Mouse (Mus musculus) intestine, postnatal 0 days (tissue): ENCODE measurements around the gene Mapk7. TPM values are rescaled to one million over a fixed set of nuclear protein-coding genes. Genes with fewer than 3 reads are reported as not detected.
A peak's percentile ranks its signal among the peaks of the same experiment; 100 is the strongest.

Experiments
- ATAC-seq: fragments of 200-750 bp; cut with Nextera tagmentation; 2 replicates; pipeline ENCODE4 v1.8.0; 2017; ENCODE audit warnings: mild to moderate bottlenecking, moderate TSS enrichment, moderate library complexity
- H3K27ac ChIP-seq: fragments of 300-500 bp; sonication (generic); 2 replicates; pipeline ENCODE4 v1.5.1; 2014; ENCODE audit warnings: mild to moderate bottlenecking, low read depth, low read length, moderate library complexity
- H3K27me3 ChIP-seq: fragments of 300-500 bp; sonication (generic); replicated peaks from 2 replicates; pipeline ENCODE4 v1.6.1; 2014; ENCODE audit warnings: low read length, mixed read lengths; ENCODE audit not compliant: control insufficient read depth, insufficient read depth
- H3K36me3 ChIP-seq: fragments of 300-500 bp; sonication (generic); 2 replicates; pipeline ENCODE4 v1.6.1; 2014; ENCODE audit warnings: mild to moderate bottlenecking, moderate library complexity; ENCODE audit not compliant: control insufficient read depth, insufficient read depth
- H3K4me1 ChIP-seq: fragments of 300-500 bp; sonication (generic); replicated peaks from 2 replicates; pipeline ENCODE4 v1.6.1; 2014; ENCODE audit warnings: antibody characterized with exemption, low read length, mixed read lengths; ENCODE audit not compliant: control insufficient read depth, insufficient read depth
- H3K4me2 ChIP-seq: fragments of 300-500 bp; sonication (generic); replicated peaks from 2 replicates; pipeline ENCODE4 v1.6.1; 2014; ENCODE audit warnings: low read depth, mild to moderate bottlenecking, moderate library complexity
- H3K4me3 ChIP-seq: fragments of 300-500 bp; sonication (generic); 2 replicates; pipeline ENCODE4 v1.5.1; 2014; ENCODE audit warnings: low read depth, low read length
- H3K9ac ChIP-seq: fragments of 300-500 bp; sonication (generic); 2 replicates; pipeline ENCODE4 v1.6.1; 2014; ENCODE audit warnings: mild to moderate bottlenecking, low read depth, low read length
- H3K9me3 ChIP-seq: fragments of 300-500 bp; sonication (generic); 2 replicates; pipeline ENCODE4 v1.6.1; 2016; ENCODE audit warnings: mixed run types; ENCODE audit not compliant: control insufficient read depth
- CTCF ChIP-seq: sonication (generic); IDR thresholded peaks from 2 replicates; pipeline ENCODE4 v1.5.1; 2016; ENCODE audit warnings: low read depth, mild to moderate bottlenecking, control low read depth, antibody characterized with exemption, moderate library complexity
- WGBS: fragments of 180-500 bp; shearing (Covaris S2); extraction: QIAGEN DNeasy Blood & Tissue Kit; methylation state at CpG from one replicate; pipeline ENCODE4 v1.1.7; 2014; 5-methylcytosine and 5-hydroxymethylcytosine counted together
- polyA plus RNA-seq: library from polyadenylated mRNA; unstranded; fragments of >200 nt; fragmentation: Nextera tagmentation; extraction: Ambion mirVana; gene quantifications from 2 replicates; pipeline ENCODE4 v1.2.1, GENCODE M21; 2015

Gene Mapk7
- polyA plus RNA-seq, 1 experiment from 2014 or later: 14.5 TPM

GRCm38 (mm10) chr11:61495528-61495927, 1.3 kb upstream of the Mapk7 start:
- no peak for TF ChIP-seq CTCF
- Histone ChIP-seq H3K4me3 (no peak overlapping the region), H3K36me3 (peaks cover 12% of the 10 kb centered on the region), H3K9ac (no peak overlapping the region), H3K27ac (no peak overlapping the region), H3K27me3 (no peaks in the 10 kb centered on the region), H3K9me3 (no peaks in the 10 kb centered on the region), H3K4me1 (0 out of 2 replicates have a peak, but pooled peaks cover 13% of the 10 kb centered on the region), H3K4me2 (no peak overlapping the region)
- 83% methylated on average over 2 of the region's 2 CpGs for WGBS
- no peak for ATAC-seq

DNA sequence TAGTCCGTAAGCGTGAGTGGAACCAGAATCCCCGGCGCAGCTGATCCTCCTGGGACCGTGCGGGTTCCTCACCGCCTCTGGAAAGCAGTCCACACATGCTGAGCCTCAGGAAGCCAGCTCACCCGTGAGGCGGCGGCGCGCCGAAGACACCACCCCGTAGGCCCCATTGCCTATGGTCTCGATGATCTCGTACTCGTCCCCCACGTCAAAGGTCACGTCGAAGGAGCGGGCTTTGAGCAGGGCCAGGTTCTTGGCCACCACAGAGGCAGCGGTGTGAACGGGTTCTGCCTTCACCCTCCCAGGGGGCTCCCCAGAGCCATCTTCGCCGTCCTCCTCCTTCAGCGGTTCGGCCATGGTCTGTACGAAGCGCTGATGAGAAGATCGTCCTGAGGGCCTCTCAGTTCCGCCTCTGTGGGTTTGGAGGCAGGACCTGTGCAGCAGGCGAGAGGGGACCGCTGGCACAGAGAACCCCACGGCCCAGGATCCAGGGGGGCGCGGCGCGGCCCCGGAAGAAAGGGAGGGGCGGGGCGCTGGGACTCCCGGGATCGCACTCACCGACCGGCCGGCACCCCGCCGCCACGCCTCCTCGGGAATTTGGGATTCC, 579 bp downstream of the Mapk7 start:
- H3K36me3 ChIP-seq: peaks cover 31% of the 10 kb centered on the region
- H3K4me3 ChIP-seq: peak overlapping the region; percentile 90
- peak; percentile 23; the same call in 1 of the 2 replicates for TF ChIP-seq CTCF
- WGBS: under 1% methylated on average over 48 of the region's 50 CpGs
- no peaks in the 10 kb centered on the region for H3K27me3 ChIP-seq
- 0 out of 2 replicates have a peak, but pooled peaks cover 13% of the 10 kb centered on the region for H3K4me1 ChIP-seq
- H3K4me2 ChIP-seq: peak overlapping the region; percentile 82
- ATAC-seq: peak; percentile 49
- no peaks in the 10 kb centered on the region for H3K9me3 ChIP-seq
- H3K9ac ChIP-seq: peak overlapping the region; percentile 69
- H3K27ac ChIP-seq: peak overlapping the region; percentile 82

DNA sequence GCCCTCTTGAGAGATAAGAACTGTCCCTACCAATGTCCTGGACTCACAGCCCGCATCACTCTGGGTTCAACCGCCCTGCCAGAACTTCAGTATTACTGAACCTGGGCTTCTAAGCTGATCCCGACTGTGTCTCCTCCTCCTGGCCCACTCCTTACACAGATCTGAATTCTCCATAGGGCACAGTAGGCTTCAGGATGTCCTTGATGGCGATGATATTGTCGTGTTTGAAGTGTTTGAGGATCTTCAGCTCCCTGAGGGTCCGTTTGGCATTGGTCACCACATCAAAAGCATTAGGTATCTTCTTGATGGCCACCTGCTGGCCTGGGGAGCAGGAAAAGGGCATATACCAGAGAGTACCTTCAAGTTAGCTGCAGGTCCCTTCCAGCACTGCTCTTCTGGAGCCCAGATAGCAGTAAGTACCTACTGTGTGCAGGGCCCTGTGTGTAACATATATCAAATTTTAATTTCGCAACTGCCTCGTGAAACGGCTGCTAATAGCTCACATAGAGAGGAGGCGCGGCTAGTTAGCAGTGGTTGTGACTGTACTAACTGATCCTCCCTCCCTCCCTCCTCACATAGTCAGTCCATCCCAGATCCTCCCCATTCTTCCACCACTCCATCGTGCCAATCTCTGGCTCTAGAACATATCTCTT, 1.3 kb downstream of the Mapk7 start:
- 61% methylated on average over 12 of the region's 12 CpGs for WGBS
- Histone ChIP-seq H3K4me2 (peak overlapping the region; percentile 82), H3K27me3 (no peaks in the 10 kb centered on the region), H3K27ac (no peak overlapping the region), H3K4me1 (0 out of 2 replicates have a peak, but pooled peaks cover 13% of the 10 kb centered on the region), H3K9me3 (no peaks in the 10 kb centered on the region), H3K4me3 (peak overlapping the region; percentile 90), H3K36me3 (peaks cover 38% of the 10 kb centered on the region), H3K9ac (peak overlapping the region; percentile 69)
- 0 out of 2 replicates have a peak, but pooled peaks have one; percentile 8 for TF ChIP-seq CTCF
- no peak for ATAC-seq

- Histone ChIP-seq H3K36me3 (peaks cover 38% of the 10 kb centered on the region), H3K4me2 (no peak overlapping the region), H3K4me1 (0 out of 2 replicates have a peak, but pooled peaks cover 13% of the 10 kb centered on the region), H3K27me3 (no peaks in the 10 kb centered on the region), H3K9me3 (no peaks in the 10 kb centered on the region), H3K9ac (no peak overlapping the region), H3K27ac (no peak overlapping the region), H3K4me3 (no peak overlapping the region)
- WGBS: 79% methylated on average over 22 of the region's 22 CpGs
- ATAC-seq: no peak
- TF ChIP-seq CTCF: no peak
Observed at GRCm38 (mm10) chr11:61490944-61491520, 3.2 kb downstream of the Mapk7 start.

GRCm38 (mm10) chr11:61489874-61490273, 4.3 kb downstream of the Mapk7 start:
- no peak overlapping the region for H3K4me2 ChIP-seq
- H3K4me1 ChIP-seq: 0 out of 2 replicates have a peak, but pooled peaks cover 9% of the 10 kb centered on the region
- WGBS: 95% methylated on average over 8 of the region's 8 CpGs
- H3K27ac ChIP-seq: no peak overlapping the region
- H3K4me3 ChIP-seq: no peak overlapping the region
- H3K9me3 ChIP-seq: no peaks in the 10 kb centered on the region
- no peak for TF ChIP-seq CTCF
- ATAC-seq: no peak
- peaks cover 38% of the 10 kb centered on the region for H3K36me3 ChIP-seq
- no peaks in the 10 kb centered on the region for H3K27me3 ChIP-seq
- H3K9ac ChIP-seq: no peak overlapping the region

GRCm38 (mm10) chr11:61489085-61489484, 5.1 kb downstream of the Mapk7 start:
- Histone ChIP-seq H3K4me2 (no peak overlapping the region), H3K27me3 (no peaks in the 10 kb centered on the region), H3K9me3 (no peaks in the 10 kb centered on the region), H3K4me3 (no peak overlapping the region), H3K9ac (no peak overlapping the region), H3K4me1 (0 out of 2 replicates have a peak, but pooled peaks cover 8% of the 10 kb centered on the region), H3K27ac (peak overlapping the region; percentile 35; the same call in 1 of the 2 replicates), H3K36me3 (peaks cover 38% of the 10 kb centered on the region)
- no peak for ATAC-seq
- WGBS: 77% methylated on average over 2 of the region's 2 CpGs
- no peak for TF ChIP-seq CTCF
